8 mouse cellular contexts compared by ENCODE assay signal in the genomic region with DNA sequence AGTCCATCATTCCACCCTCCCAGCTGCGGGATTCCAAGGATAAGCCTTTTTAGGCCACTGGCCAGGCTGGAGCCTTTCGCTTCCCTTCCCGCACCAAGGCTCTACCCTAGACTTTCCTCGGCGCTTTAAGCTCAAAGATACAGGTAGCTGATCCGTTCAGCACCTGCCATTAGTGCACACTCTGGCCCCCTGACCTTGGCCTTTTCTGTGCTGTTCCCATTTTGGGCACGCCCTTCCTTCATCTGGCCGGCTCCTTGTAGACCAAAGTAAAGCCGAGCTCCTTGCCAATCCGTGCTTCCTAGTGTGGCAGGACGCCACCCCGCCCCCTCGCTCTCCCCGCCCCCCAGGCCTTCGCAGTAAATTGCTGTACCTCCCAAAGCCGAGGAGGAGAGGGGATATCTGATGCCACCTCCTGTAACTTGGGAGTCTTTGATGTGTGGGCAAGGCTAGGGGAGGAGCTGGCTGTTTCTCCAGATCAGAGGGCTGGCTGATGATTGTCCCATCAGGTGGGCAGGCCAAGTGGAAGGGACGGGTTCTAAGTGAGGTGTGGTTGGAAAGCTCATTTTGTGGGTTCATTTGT. TPM values are rescaled to one million over a fixed set of nuclear protein-coding genes. Genes with fewer than 3 reads are reported as not detected.
A peak's percentile ranks its signal among the peaks of the same experiment; 100 is the strongest.
DNase-seq lines count a peak whose midpoint lies in the region; ATAC-seq and TF ChIP-seq lines count a peak whose summit lies in the region.

No protein-coding gene starts in this region.

- no peak overlapping the region for H3K27ac ChIP-seq in heart, embryonic 14.5 days (replicated peaks in 1 of 2; ENCODE audit: control insufficient read depth in 1 of 2, insufficient read depth in 1 of 2, low read depth in 2 of 2, low read length in 2 of 2)
- no peak overlapping the region for H3K27ac ChIP-seq in ES-E14 (ENCODE audit: insufficient read depth, low read depth, low read length, poor library complexity, severe bottlenecking)
- H3K27ac ChIP-seq in embryonic facial prominence, embryonic 14.5 days (replicated peaks; ENCODE audit: low read depth, low read length) = no peak overlapping the region
- H3K27ac ChIP-seq in liver, embryonic 12.5 days = no peak overlapping the region

- no peak overlapping the region for H3K9ac ChIP-seq in heart, embryonic 14.5 days (ENCODE audit: low read length)
- H3K9ac ChIP-seq in ES-E14 (ENCODE audit: insufficient read depth, low read depth, low read length, poor library complexity, severe bottlenecking) = no peak overlapping the region
- no peak overlapping the region for H3K9ac ChIP-seq in embryonic facial prominence, embryonic 14.5 days (ENCODE audit: low read depth, low read length)
- no peak overlapping the region for H3K9ac ChIP-seq in liver, embryonic 12.5 days

- H3K4me1 ChIP-seq in heart, embryonic 14.5 days (ENCODE audit: control insufficient read depth in 2 of 2, insufficient read depth in 2 of 2, low read length in 2 of 2) = peaks cover 6% of the 10 kb centered on the region in 2 experiments; a peak in 3 of 4 replicates
- H3K4me1 ChIP-seq in ES-E14 (ENCODE audit: control insufficient read depth in 2 of 2, insufficient read depth in 2 of 2, low read length in 2 of 2, poor library complexity in 1 of 2) = peaks cover 0 to 7% of the 10 kb centered on the region in 2 experiments; a peak in 1 of 4 replicates
- 0 out of 2 replicates have a peak, but pooled peaks cover 9% of the 10 kb centered on the region for H3K4me1 ChIP-seq in embryonic facial prominence, embryonic 14.5 days (ENCODE audit: control insufficient read depth, insufficient read depth, low read length)
- peaks cover 10% of the 10 kb centered on the region; the same call in 1 of the 2 replicates for H3K4me1 ChIP-seq in liver, embryonic 12.5 days

- DNase-seq in heart, postnatal 36 days = no peak
- DNase-seq in ES-E14 (ENCODE audit: low read depth, low spot score) (peak; percentile 66), adipocyte (ENCODE audit: low spot score) (no peak)
- DNase-seq in embryonic facial prominence, embryonic 14.5 days (ENCODE audit: low spot score) = no peak
- DNase-seq in urinary bladder, postnatal 4 days (ENCODE audit: low spot score in 2 of 2) = no peak
- no peak for DNase-seq in ovary, postnatal 36 days (ENCODE audit: low spot score)

- H3K36me3 ChIP-seq in heart, embryonic 14.5 days (ENCODE audit: control insufficient read depth, insufficient read depth, low read length) = no peaks in the 10 kb centered on the region
- no peaks in the 10 kb centered on the region for H3K36me3 ChIP-seq in ES-E14 (ENCODE audit: control insufficient read depth, insufficient read depth, low read length, poor library complexity, severe bottlenecking)
- H3K36me3 ChIP-seq in embryonic facial prominence, embryonic 14.5 days (ENCODE audit: control insufficient read depth, insufficient read depth, low read length) = no peaks in the 10 kb centered on the region
- H3K36me3 ChIP-seq in liver, embryonic 12.5 days = no peaks in the 10 kb centered on the region

- ATAC-seq in heart, embryonic 14.5 days (ENCODE audit: insufficient number of reproducible peaks, insufficient read depth, low FRiP score, low read depth) = no peak; the same call in 1 of the 2 replicates
- ATAC-seq in embryonic facial prominence, embryonic 14.5 days (ENCODE audit: low read depth) = no peak
- no peak for ATAC-seq in liver, embryonic 12.5 days

- H3K4me3 ChIP-seq in heart, embryonic 14.5 days (ENCODE audit: control insufficient read depth in 1 of 2, insufficient read depth in 1 of 2, low read depth in 1 of 2, low read length in 2 of 2) = peak overlapping the region; percentile 51 to 60
- peak overlapping the region; percentile 75 to 87 for H3K4me3 ChIP-seq in ES-E14 (ENCODE audit: insufficient read depth in 1 of 2, low read depth in 1 of 2, low read length in 2 of 2, poor library complexity in 1 of 2, severe bottlenecking in 1 of 2)
- peak overlapping the region; percentile 58 for H3K4me3 ChIP-seq in embryonic facial prominence, embryonic 14.5 days (ENCODE audit: low read depth, low read length)
- H3K4me3 ChIP-seq in liver, embryonic 12.5 days = 0 out of 2 replicates have a peak overlapping the region, but pooled peaks have one; percentile 50

- 2% methylated on average over 17 of the region's 17 CpGs for WGBS in heart, embryonic 14.5 days
- WGBS in embryonic facial prominence, embryonic 14.5 days = 2% methylated on average over 17 of the region's 17 CpGs
- WGBS in liver, embryonic 12.5 days (ENCODE audit: insufficient replicate concordance) = 4% methylated on average over 17 of the region's 17 CpGs

- peaks cover 69% of the 10 kb centered on the region for H3K27me3 ChIP-seq in heart, embryonic 14.5 days (ENCODE audit: control insufficient read depth, insufficient read depth, low read length)
- peaks cover 71% of the 10 kb centered on the region for H3K27me3 ChIP-seq in embryonic facial prominence, embryonic 14.5 days (replicated peaks; ENCODE audit: control insufficient read depth, insufficient read depth, low read length)
- peaks cover 74% of the 10 kb centered on the region for H3K27me3 ChIP-seq in liver, embryonic 12.5 days (replicated peaks)

- intact Hi-C loops in heart, postnatal 36 days (cut with DNase I) = no loop called here

- peak overlapping the region; percentile 99 for H3K4me2 ChIP-seq in heart, embryonic 14.5 days (ENCODE audit: low read length)
- peak overlapping the region; percentile 99 for H3K4me2 ChIP-seq in embryonic facial prominence, embryonic 14.5 days (ENCODE audit: low read depth, low read length)
- peak overlapping the region; percentile 72 for H3K4me2 ChIP-seq in liver, embryonic 12.5 days

- no peaks in the 10 kb centered on the region for H3K9me3 ChIP-seq in heart, embryonic 14.5 days (ENCODE audit: control insufficient read depth, low read length)
- H3K9me3 ChIP-seq in ES-E14 (ENCODE audit: control insufficient read depth, insufficient read depth, low read depth, low read length) = no peaks in the 10 kb centered on the region
- H3K9me3 ChIP-seq in embryonic facial prominence, embryonic 14.5 days (ENCODE audit: control insufficient read depth, low read length) = no peaks in the 10 kb centered on the region
- no peaks in the 10 kb centered on the region for H3K9me3 ChIP-seq in liver, embryonic 12.5 days (replicated peaks)

- in situ Hi-C loops in ES-E14 (cut with MboI; ENCODE audit: low sequenced_read_pairs in 2 of 2, unreplicated experiment in 2 of 2) = no loop called here

TF ChIP-seq in ES-E14, 5 proteins besides CTCF, POLR2A, EP300 and RAD21:
- no peak for TF ChIP-seq ZNF384 (IDR thresholded peaks at IDR 0.05; ENCODE audit: low read depth, low read length)
- no peak for TF ChIP-seq ZC3H11A (IDR thresholded peaks at IDR 0.05; ENCODE audit: borderline replicate concordance, low read depth, low read length)
- no peak for TF ChIP-seq CHD2 (IDR thresholded peaks at IDR 0.05; ENCODE audit: low read depth, low read length)
- no peak for TF ChIP-seq HCFC1 (IDR thresholded peaks at IDR 0.05; ENCODE audit: borderline replicate concordance, insufficient read depth, low read length)
- TF ChIP-seq MAFK (IDR thresholded peaks at IDR 0.05; ENCODE audit: insufficient read depth, low read depth, low read length) = no peak

RNA-seq across cellular contexts. Expression of a gene that starts 40.4 kb away (rescaled TPM):
- polyA plus RNA-seq in heart, embryonic 14.5 days (2014; fragmentation: Nextera tagmentation; extraction: Ambion mirVana) = 20.1 and 21.2 TPM in 2 replicates
- total RNA-seq in heart, postnatal 36 days (2021) = 10 to 100 TPM; 81.6 to 82.0 TPM
- total RNA-seq in ES-E14 (2012; rRNA removed) = 15.1 and 24.2 TPM in 2 replicates
- polyA plus RNA-seq in embryonic facial prominence, embryonic 14.5 days (2014; fragmentation: Nextera tagmentation; extraction: Ambion mirVana) = 13.3 and 13.5 TPM in 2 replicates
- 1.7 and 2.1 TPM in 2 replicates for polyA plus RNA-seq in liver, embryonic 12.5 days (2016; fragmentation: Nextera tagmentation; extraction: Ambion mirVana)

RNA-seq across cellular contexts. Expression of a gene that starts 55.8 kb away (rescaled TPM):
- polyA plus RNA-seq in heart, embryonic 14.5 days (2014; fragmentation: Nextera tagmentation; extraction: Ambion mirVana) = not detected in 2 replicates
- total RNA-seq in heart, postnatal 36 days (2021) = not detected
- 0.05 TPM in 1 of 2 replicates, not detected in the other for total RNA-seq in ES-E14 (2012; rRNA removed)
- polyA plus RNA-seq in embryonic facial prominence, embryonic 14.5 days (2014; fragmentation: Nextera tagmentation; extraction: Ambion mirVana) = 0.03 TPM in 1 of 2 replicates, not detected in the other
- not detected in 2 replicates for polyA plus RNA-seq in liver, embryonic 12.5 days (2016; fragmentation: Nextera tagmentation; extraction: Ambion mirVana)
